Mouse (Mus musculus) megakaryocyte, embryonic 14.5 days (primary cell): ENCODE data around the gene Rab35. TPM values are rescaled to one million over a fixed set of nuclear protein-coding genes. Genes with fewer than 3 reads are reported as not detected.

ENCODE experiments used
- H3K27me3 ChIP-seq: replicated peaks from 2 replicates; pipeline ENCODE3; 2012; ENCODE audit warnings: inconsistent platforms
- H3K36me3 ChIP-seq: replicated peaks from 2 replicates; pipeline ENCODE3; 2012; ENCODE audit warnings: low read length, inconsistent platforms, mixed read lengths
- H3K4me1 ChIP-seq: 2 replicates; pipeline ENCODE4 v1.6.1; 2012; ENCODE audit warnings: inconsistent platforms
- H3K4me3 ChIP-seq: replicated peaks from 2 replicates; pipeline ENCODE3; 2012; ENCODE audit warnings: moderate library complexity, mild to moderate bottlenecking, inconsistent platforms
- H3K9me3 ChIP-seq: 2 replicates; pipeline ENCODE4 v1.6.1; 2012; ENCODE audit warnings: inconsistent platforms
- FLI1 ChIP-seq: IDR thresholded peaks from 2 replicates; pipeline ENCODE4 v1.6.1; 2012; ENCODE audit warnings: low read length, inconsistent platforms, mixed read lengths
- GATA1 ChIP-seq: IDR thresholded peaks from 3 replicates; pipeline ENCODE4 v1.6.1; 2012; ENCODE audit warnings: mixed read lengths, low read length, inconsistent platforms, borderline replicate concordance
- polyA plus RNA-seq: library from polyadenylated mRNA; stranded (reverse); fragments of >175 nt; gene quantifications from 2 replicates; pipeline ENCODE4 v1.2.3, GENCODE M21; 2012; ENCODE audit warnings: low replicate concordance; ENCODE audit not compliant: insufficient read depth

The Rab35 gene
- polyA plus RNA-seq, 1 experiment, result 29.5 TPM

- no peak for TF ChIP-seq GATA1
- no peak for TF ChIP-seq FLI1
- Histone ChIP-seq H3K4me3 (no peak overlapping the region), H3K9me3 (no peaks in the 10 kb centered on the region), H3K4me1 (peaks cover 27% of the 10 kb centered on the region), H3K36me3 (no peaks in the 10 kb centered on the region), H3K27me3 (peaks cover 56% of the 10 kb centered on the region)
These were observed 26.6 kb downstream of the Rab35 start for GRCm38 (mm10) chr5:115658352-115658751.

- no peaks in the 10 kb centered on the region for H3K36me3 ChIP-seq
- TF ChIP-seq FLI1 (no peak), GATA1 (no peak)
- H3K4me3 ChIP-seq, result no peak overlapping the region
- H3K4me1 ChIP-seq, result peaks cover 8% of the 10 kb centered on the region
- peaks cover 10% of the 10 kb centered on the region for H3K9me3 ChIP-seq
- peaks cover 52% of the 10 kb centered on the region for H3K27me3 ChIP-seq
These were observed 30.9 kb downstream of the Rab35 start for GRCm38 (mm10) chr5:115662658-115663057.

- Histone ChIP-seq H3K36me3 (no peaks in the 10 kb centered on the region), H3K4me1 (no peaks in the 10 kb centered on the region), H3K9me3 (peaks cover 10% of the 10 kb centered on the region), H3K27me3 (peaks cover 47% of the 10 kb centered on the region), H3K4me3 (no peak overlapping the region)
- TF ChIP-seq GATA1, result no peak
- no peak for TF ChIP-seq FLI1
These were observed 34.8 kb downstream of the Rab35 start for GRCm38 (mm10) chr5:115666366-115667065.

GRCm38 (mm10) chr5:115667210-115667609, 35.5 kb downstream of the Rab35 start:
- H3K4me1 ChIP-seq, result no peaks in the 10 kb centered on the region
- peaks cover 10% of the 10 kb centered on the region for H3K9me3 ChIP-seq
- peaks cover 50% of the 10 kb centered on the region for H3K27me3 ChIP-seq
- no peak for TF ChIP-seq GATA1
- no peak for TF ChIP-seq FLI1
- H3K4me3 ChIP-seq, result no peak overlapping the region
- no peaks in the 10 kb centered on the region for H3K36me3 ChIP-seq

- H3K27me3 ChIP-seq, result peaks cover 52% of the 10 kb centered on the region
- H3K4me3 ChIP-seq, result no peak overlapping the region
- TF ChIP-seq GATA1 (no peak), FLI1 (no peak)
- H3K4me1 ChIP-seq, result no peaks in the 10 kb centered on the region
- H3K36me3 ChIP-seq, result no peaks in the 10 kb centered on the region
- peaks cover 10% of the 10 kb centered on the region for H3K9me3 ChIP-seq
These were observed 36.2 kb downstream of the Rab35 start for GRCm38 (mm10) chr5:115667894-115668293.

DNA sequence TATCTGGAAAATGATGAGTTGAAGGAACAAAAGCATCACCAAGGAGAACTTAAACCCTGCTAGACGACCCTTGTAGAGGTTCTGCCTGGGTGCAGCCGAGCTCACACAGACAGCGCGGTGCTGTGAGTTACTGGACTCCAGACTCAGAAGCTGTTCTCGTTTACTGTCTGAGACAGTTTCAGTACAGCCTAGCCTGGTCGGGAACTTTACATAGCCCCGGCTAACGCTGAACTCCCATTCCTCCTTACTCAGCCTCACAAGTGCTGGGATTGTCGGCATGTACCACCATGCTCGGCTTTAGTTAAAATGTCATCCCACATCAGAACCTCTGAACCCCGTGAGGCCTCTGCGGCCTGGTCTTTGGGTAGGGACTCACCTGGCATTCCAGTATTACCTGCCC, 37.3 kb downstream of the Rab35 start:
- peaks cover 10% of the 10 kb centered on the region for H3K9me3 ChIP-seq
- H3K4me1 ChIP-seq, result no peaks in the 10 kb centered on the region
- TF ChIP-seq GATA1, result no peak
- no peak for TF ChIP-seq FLI1
- no peaks in the 10 kb centered on the region for H3K36me3 ChIP-seq
- no peak overlapping the region for H3K4me3 ChIP-seq
- H3K27me3 ChIP-seq, result peaks cover 49% of the 10 kb centered on the region

DNA sequence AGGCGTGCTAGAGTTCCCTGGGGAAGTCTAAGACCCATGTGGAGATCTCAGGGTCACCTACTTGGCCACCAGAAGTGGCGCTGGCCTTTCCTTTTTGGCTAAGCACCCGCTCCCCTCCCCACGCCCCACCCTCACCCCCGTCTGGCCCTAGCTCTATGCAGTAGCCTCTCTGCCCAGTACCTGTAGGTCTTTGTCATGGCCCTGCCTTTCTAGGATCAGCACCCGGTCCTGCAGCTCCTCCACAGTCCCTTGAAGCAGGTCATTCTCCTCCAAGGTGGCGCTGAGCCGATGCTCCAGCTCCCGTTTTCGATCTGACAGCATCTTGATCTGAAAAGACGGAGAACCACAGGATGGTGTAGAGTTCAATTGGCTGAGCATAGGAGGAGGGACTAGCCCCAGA, 38.3 kb downstream of the Rab35 start:
- Histone ChIP-seq H3K9me3 (peaks cover 7% of the 10 kb centered on the region), H3K4me1 (no peaks in the 10 kb centered on the region), H3K27me3 (peaks cover 53% of the 10 kb centered on the region), H3K36me3 (no peaks in the 10 kb centered on the region), H3K4me3 (no peak overlapping the region)
- TF ChIP-seq GATA1 (no peak), FLI1 (no peak)

- H3K27me3 ChIP-seq, result peaks cover 52% of the 10 kb centered on the region
- peaks cover 3% of the 10 kb centered on the region for H3K9me3 ChIP-seq
- H3K4me1 ChIP-seq, result no peaks in the 10 kb centered on the region
- no peak overlapping the region for H3K4me3 ChIP-seq
- no peaks in the 10 kb centered on the region for H3K36me3 ChIP-seq
- no peak for TF ChIP-seq FLI1
These were observed 38.7 kb downstream of the Rab35 start for GRCm38 (mm10) chr5:115670406-115670805.

- TF ChIP-seq GATA1 (no peak), FLI1 (no peak)
These were observed 40.1 kb downstream of the Rab35 start for GRCm38 (mm10) chr5:115671846-115672245.

GRCm38 (mm10) chr5:115685126-115685525, 53.4 kb downstream of the Rab35 start:
- H3K36me3 ChIP-seq, result no peaks in the 10 kb centered on the region
- H3K9me3 ChIP-seq, result no peaks in the 10 kb centered on the region
- no peaks in the 10 kb centered on the region for H3K4me1 ChIP-seq
- no peak overlapping the region for H3K4me3 ChIP-seq
- TF ChIP-seq FLI1 (no peak), GATA1 (no peak)
- H3K27me3 ChIP-seq, result peaks cover 11% of the 10 kb centered on the region

More at GRCm38 (mm10) chr5:115671846-115672245, 40.1 kb downstream of the Rab35 start:
- H3K9me3 ChIP-seq, result no peaks in the 10 kb centered on the region
- no peak overlapping the region for H3K4me3 ChIP-seq
- peaks cover 45% of the 10 kb centered on the region for H3K27me3 ChIP-seq
- H3K4me1 ChIP-seq, result no peaks in the 10 kb centered on the region
- no peaks in the 10 kb centered on the region for H3K36me3 ChIP-seq
